Comparison of ENCODE assay signal across 10 mouse cellular contexts in the genomic region with DNA sequence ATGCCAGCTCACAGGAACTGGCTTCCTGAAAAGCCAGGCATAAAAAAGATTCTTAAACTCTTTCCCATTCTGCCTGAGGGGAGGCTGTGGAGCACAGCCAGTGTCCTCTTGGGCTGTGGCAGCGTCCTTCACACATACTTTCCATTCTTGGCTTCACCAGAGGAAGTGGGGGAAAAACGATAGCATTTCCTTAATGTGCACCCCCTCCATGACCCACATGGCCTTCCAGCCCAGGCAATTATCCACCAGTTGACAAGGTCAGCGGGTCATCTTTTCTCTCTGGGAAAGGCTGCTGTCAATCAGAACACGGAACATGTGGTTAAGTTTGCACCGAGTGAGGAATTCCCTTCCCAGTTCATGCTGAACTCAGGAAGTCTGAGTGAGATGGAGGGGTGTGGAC. TPM values are rescaled to one million over a fixed set of nuclear protein-coding genes. Genes with fewer than 3 reads are reported as not detected.
DNase-seq lines count a peak whose midpoint lies in the region; ATAC-seq and TF ChIP-seq lines count a peak whose summit lies in the region.
"Had no signal": no experiment of that assay in that cellular context is flagged by ENCODE, and none has a peak within 500 bp of the region (broad histone marks: within the 10 kb centered on the region; RNA-seq: fewer than 3 reads in every experiment).

No protein-coding gene starts in this region.

- 12% methylated on average over 5 of the region's 5 CpGs for WGBS in heart, embryonic 11.5 days (ENCODE audit: insufficient replicate concordance)
- WGBS in cerebellum, adult 2 months, result 21% methylated on average over 5 of the region's 5 CpGs
- WGBS in forebrain, postnatal 0 days, result 39% methylated on average over 5 of the region's 5 CpGs

- H3K27ac ChIP-seq in heart, embryonic 11.5 days (ENCODE audit: low read depth, low read length), result peak overlapping the region; percentile 58; the same call in 1 of the 2 replicates
- H3K27ac ChIP-seq in cerebellum, adult 2 months (ENCODE audit: insufficient read depth, low read length), result no peak overlapping the region
- H3K27ac ChIP-seq in forebrain, postnatal 0 days (ENCODE audit: low read depth, low read length), result no peak overlapping the region
- H3K27ac ChIP-seq: layer of hippocampus, adult 2 months had no signal

- peaks cover 21% of the 10 kb centered on the region for H3K4me1 ChIP-seq in heart, embryonic 11.5 days (ENCODE audit: control insufficient read depth, insufficient read depth, low read length)
- no peaks in the 10 kb centered on the region; the same call in 1 of the 2 replicates for H3K4me1 ChIP-seq in cerebellum, adult 2 months (ENCODE audit: control insufficient read depth, insufficient read depth, low read length)
- H3K4me1 ChIP-seq in forebrain, postnatal 0 days (ENCODE audit: insufficient read depth), result no peaks in the 10 kb centered on the region

- 0 out of 2 replicates have a peak overlapping the region, but pooled peaks have one; percentile 27 for H3K4me2 ChIP-seq in heart, embryonic 11.5 days
- H3K4me2 ChIP-seq in forebrain, postnatal 0 days (ENCODE audit: low read depth), result no peak overlapping the region

- no peak overlapping the region for H3K9ac ChIP-seq in heart, embryonic 11.5 days (ENCODE audit: low read depth, low read length)
- H3K9ac ChIP-seq in forebrain, postnatal 0 days, result no peak overlapping the region

- TF ChIP-seq POLR2A in cerebellum, adult 2 months (IDR thresholded peaks at IDR 0.05; ENCODE audit: borderline replicate concordance, insufficient read depth, low read length), result no peak

- no peaks in the 10 kb centered on the region for H3K27me3 ChIP-seq in heart, embryonic 11.5 days (ENCODE audit: control insufficient read depth, insufficient read depth, low read length)
- H3K27me3 ChIP-seq in cerebellum, adult 2 months (ENCODE audit: control insufficient read depth, insufficient read depth, low read length), result no peaks in the 10 kb centered on the region
- H3K27me3 ChIP-seq in forebrain, postnatal 0 days (ENCODE audit: insufficient read depth, low read length), result no peaks in the 10 kb centered on the region

- no peak overlapping the region for H3K4me3 ChIP-seq in heart, embryonic 11.5 days (ENCODE audit: low read depth, low read length)
- no peak overlapping the region for H3K4me3 ChIP-seq in cerebellum, adult 2 months (replicated peaks; ENCODE audit: insufficient read depth, low read depth, low read length)
- no peak overlapping the region for H3K4me3 ChIP-seq in forebrain, postnatal 0 days (ENCODE audit: low read depth, low read length)
- H3K4me3 ChIP-seq: layer of hippocampus, adult 2 months had no signal

- ATAC-seq in common myeloid progenitor, adult 5-6 weeks (replicated peaks; ENCODE audit: low read depth, poor library complexity, severe bottlenecking), result peak; percentile 42; the same call in 1 of the 2 replicates
- ATAC-seq in heart, embryonic 11.5 days (replicated peaks; ENCODE audit: insufficient number of reproducible peaks, low FRiP score, low TSS enrichment), result no peak
- no peak for ATAC-seq in forebrain, postnatal 0 days

- H3K36me3 ChIP-seq in heart, embryonic 11.5 days (ENCODE audit: control insufficient read depth, insufficient read depth, low read length), result peaks cover 14% of the 10 kb centered on the region
- H3K36me3 ChIP-seq in forebrain, postnatal 0 days (ENCODE audit: insufficient read depth), result no peaks in the 10 kb centered on the region

- no peak for TF ChIP-seq CTCF in cerebellum, adult 2 months (IDR thresholded peaks at IDR 0.05; ENCODE audit: borderline replicate concordance, insufficient read depth, low read depth, low read length)
- TF ChIP-seq CTCF in forebrain, postnatal 0 days (IDR thresholded peaks at IDR 0.05; ENCODE audit: low read depth), result no peak

- peak; percentile 65 for DNase-seq in R1 (ENCODE audit: low read depth, low spot score)
- peak; percentile 57 to 64 for DNase-seq in kidney, postnatal 4 days
- no peak for DNase-seq in cerebellum, adult 2 months
- DNase-seq in urinary bladder, postnatal 4 days (ENCODE audit: low spot score in 2 of 2), result no peak
- DNase-seq in layer of hippocampus, adult 9-11 months, result no peak
- no peak for DNase-seq in forebrain, postnatal 0 days
- DNase-seq: right cerebral cortex, postnatal 4 days had no signal

- H3K9me3 ChIP-seq in heart, embryonic 11.5 days (replicated peaks; ENCODE audit: control insufficient read depth, low read length), result no peaks in the 10 kb centered on the region
- H3K9me3 ChIP-seq in forebrain, postnatal 0 days (ENCODE audit: low read length), result no peaks in the 10 kb centered on the region

RNA-seq across cellular contexts. Expression of a gene that starts 36.8 kb away (rescaled TPM):
- not detected in 2 replicates for total RNA-seq in common myeloid progenitor, adult 5-6 weeks (2017)
- 0.11 and 0.33 TPM in 2 replicates for polyA plus RNA-seq in heart, embryonic 11.5 days (2014; fragmentation: Nextera tagmentation; extraction: Ambion mirVana)
- polyA plus RNA-seq in cerebellum, adult 2 months (2012; rRNA removed), result not detected in 2 replicates
- total RNA-seq in forebrain, postnatal 0 days (2014; rRNA removed), result not detected in 2 replicates
- polyA plus RNA-seq in forebrain, postnatal 0 days (2015; fragmentation: Nextera tagmentation; extraction: Ambion mirVana), result not detected in 2 replicates
- total RNA-seq: layer of hippocampus, adult 2 months had no signal

RNA-seq across cellular contexts. Expression of a gene that starts 37.4 kb away (rescaled TPM):
- total RNA-seq in common myeloid progenitor, adult 5-6 weeks (2017), result not detected in 2 replicates
- polyA plus RNA-seq in heart, embryonic 11.5 days (2014; fragmentation: Nextera tagmentation; extraction: Ambion mirVana), result 6.0 and 9.6 TPM in 2 replicates
- 1.7 and 2.0 TPM in 2 replicates for polyA plus RNA-seq in cerebellum, adult 2 months (2012; rRNA removed)
- total RNA-seq in forebrain, postnatal 0 days (2014; rRNA removed), result 6.0 and 7.3 TPM in 2 replicates
- 0.43 and 0.62 TPM in 2 replicates for polyA plus RNA-seq in forebrain, postnatal 0 days (2015; fragmentation: Nextera tagmentation; extraction: Ambion mirVana)

Comparison
In these comparisons a context has a peak if more than half of its experiments do, and no peak if none do; other contexts are left out.
1. DNase-seq: peak in R1 (single experiment) and kidney, postnatal 4 days (2 of 2); none in cerebellum, adult 2 months (0 of 2), urinary bladder, postnatal 4 days (0 of 2), layer of hippocampus, adult 9-11 months (single experiment) and forebrain, postnatal 0 days (single experiment).